Mouse (Mus musculus) T-helper 1 cell (primary cell): ENCODE data around the gene Casp2.

ENCODE experiments used
- in situ Hi-C: fragments of 300-600 bp; cut with MboI, MseI; formaldehyde crosslinking; loops from one replicate; pipeline ENCODE4 v1.15.1; 2025; ENCODE audit warnings: high pct_unique_total_duplicates

Casp2 gene

DNA sequence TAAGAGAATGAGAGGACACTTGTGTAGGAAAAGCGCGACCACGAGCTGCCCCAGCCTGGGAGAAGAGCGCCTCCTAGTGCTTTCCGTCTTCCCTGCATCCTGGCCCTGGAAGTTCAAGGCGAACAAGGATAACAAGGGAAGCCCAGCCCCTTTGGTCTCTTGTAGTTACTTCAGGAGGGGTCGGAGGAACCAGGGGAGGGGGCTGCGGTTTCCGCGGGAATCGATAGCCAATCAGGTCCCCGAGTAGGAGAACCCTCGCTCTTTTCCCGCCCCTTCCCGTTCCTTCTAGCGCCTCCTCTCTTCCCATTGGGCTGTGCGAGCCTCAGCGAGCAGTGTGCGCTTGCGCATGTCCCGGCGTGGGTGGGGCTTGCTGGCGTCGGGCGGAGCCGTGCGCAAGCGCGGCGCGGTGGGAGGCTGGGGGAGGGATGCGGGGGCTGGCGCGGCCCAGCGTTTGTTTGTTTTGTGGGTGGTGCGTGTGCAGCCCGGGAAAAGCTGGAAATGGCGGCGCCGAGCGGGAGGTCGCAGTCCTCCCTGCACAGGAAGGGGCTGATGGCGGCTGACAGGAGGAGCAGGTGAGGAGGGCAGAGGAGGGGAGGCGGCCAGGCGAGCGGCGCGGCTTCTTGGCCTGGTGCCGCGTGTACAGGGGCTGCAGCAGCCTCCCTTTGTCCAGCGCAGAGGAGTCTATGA, at the start of gene Casp2:
Gene Casp2 (plus strand): TSS at position 360 of the 687 bp plus-strand sequence.
- in situ Hi-C loops: loop anchor here (5.0 kb wide), 1 partner anchor 697 kb away; no protein-coding TSS in a partner anchor

DNA sequence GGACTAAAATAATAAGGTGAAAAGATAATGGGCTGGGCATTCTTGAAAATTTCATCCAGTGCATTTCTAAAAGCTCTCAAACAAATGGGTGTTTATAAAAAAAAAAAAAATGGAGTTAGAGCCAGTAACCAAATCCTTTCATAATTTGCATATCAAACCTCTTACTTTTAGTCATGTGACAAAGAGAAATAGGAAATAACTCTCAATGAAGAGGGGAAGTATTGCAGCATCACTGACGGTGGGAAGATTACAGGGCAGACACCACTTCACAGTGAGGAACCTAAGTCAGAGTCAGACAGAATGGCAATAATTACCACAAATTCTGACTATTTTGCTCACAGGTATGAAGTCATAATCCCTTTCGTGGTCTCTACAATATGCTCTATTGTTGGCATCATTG, 49.8 kb upstream of the Casp2 start, which contains the start of gene Tas2r144:
Gene Tas2r144 (plus strand): TSS at position 301 of the 400 bp plus-strand sequence.
- in situ Hi-C loops: no loop called here

DNA sequence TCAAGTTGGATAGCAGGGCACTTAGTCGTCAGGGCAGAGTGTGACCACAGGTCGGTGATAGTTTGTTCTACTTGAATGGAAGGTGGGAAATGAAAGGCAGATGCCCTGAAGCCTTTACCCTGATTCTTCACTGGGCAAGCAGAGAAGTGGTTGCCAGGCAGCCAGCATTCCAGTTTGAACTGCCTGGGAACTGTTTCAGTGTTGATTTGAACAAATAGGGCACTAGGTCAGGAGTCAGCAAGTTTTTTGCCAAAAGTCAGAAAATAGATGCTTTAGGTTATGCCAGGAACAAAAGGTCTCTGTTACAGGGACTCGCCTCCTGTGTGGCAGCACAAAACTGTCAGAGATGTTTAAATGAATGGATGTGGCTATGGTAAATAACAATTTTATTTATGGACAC, 42.5 kb upstream of the Casp2 start:
- in situ Hi-C loops: loop anchor here (10.0 kb wide), 1 partner anchor 643 kb away; no protein-coding TSS in a partner anchor

DNA sequence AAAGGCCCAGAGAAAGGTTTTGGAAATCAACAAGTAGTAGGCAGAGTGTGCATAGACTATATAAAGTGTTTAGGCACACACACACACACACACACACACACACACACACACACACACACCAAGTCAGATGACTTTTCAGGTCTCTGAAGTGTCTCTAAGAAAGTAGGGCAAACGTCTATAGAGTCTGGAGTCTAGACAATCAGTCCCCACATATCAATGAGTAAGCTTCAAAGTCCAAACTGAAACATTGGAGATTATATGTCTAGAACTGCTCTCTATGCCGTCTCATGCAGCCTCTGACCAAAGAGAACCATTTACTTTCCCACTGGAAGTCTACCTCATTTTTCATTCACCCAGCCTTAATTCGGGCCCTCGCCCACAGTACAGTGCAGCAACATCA, 39.7 kb upstream of the Casp2 start:
- in situ Hi-C loops: loop anchor here (5.0 to 10.0 kb wide), 2 partner anchors 357 to 640 kb away; no protein-coding TSS in a partner anchor

DNA sequence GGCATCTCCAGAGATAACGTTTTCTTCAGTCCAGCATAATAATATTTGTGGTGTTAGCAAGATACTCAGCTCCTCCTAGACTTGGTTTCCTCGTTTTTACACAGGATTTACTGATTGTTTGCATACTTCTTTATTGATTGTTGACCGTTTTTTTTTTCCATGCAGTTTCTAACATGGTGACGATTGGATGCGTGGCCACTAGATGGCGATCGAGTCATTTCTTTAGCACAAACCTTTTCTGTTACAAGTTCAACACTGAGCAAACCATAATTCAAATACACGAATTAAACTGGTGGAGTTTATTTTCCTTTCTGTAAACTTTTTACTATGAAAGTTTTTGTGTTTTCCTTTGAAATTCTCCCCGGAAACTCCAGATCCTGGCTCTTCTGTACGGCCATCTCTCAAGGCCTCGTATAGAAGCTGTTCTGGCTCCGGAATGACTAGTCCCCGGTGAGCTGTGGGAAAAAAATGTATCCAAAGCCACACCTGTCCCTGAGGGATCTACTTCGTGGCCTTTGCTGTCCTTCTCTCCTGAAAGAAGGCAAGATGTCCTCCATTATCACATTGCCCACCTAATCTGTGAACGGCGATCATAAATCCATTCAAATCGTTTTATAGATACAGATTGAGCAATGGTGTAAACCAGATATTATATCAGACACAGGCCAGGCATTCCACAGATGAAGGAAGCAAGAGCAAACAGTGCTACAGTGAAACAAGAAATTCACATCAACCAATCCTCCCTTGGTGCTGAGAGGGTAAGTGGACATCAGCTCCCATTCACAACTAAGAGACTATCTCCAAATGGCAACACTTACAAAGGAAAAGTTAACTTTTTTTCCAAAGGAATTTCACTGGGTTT, 37.3 kb upstream of the Casp2 start:
- in situ Hi-C loops: loop anchor here (5.0 to 10.0 kb wide), 2 partner anchors 355 to 637 kb away; no protein-coding TSS in a partner anchor

DNA sequence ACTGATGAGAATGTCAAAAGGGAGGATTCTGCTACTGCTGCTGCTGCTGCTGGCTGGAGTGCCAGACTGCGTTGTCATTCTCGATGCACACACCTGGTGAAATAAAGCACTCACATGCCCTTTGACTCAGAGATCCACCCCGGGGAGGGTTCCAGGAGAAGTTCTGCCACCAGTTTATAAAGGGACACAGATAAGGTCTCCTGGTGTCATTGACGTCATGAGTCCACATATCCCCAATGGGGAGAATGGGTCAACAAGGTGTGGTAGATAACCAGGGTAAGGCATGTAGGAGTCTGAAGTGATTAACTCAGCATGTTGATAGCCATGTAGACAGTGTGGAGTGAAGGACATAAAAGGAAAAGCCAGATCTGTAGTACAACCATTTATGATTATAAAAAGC, 35.2 kb upstream of the Casp2 start:
- in situ Hi-C loops: loop anchor here (5.0 to 10.0 kb wide), 2 partner anchors 353 to 635 kb away; no protein-coding TSS in a partner anchor

DNA sequence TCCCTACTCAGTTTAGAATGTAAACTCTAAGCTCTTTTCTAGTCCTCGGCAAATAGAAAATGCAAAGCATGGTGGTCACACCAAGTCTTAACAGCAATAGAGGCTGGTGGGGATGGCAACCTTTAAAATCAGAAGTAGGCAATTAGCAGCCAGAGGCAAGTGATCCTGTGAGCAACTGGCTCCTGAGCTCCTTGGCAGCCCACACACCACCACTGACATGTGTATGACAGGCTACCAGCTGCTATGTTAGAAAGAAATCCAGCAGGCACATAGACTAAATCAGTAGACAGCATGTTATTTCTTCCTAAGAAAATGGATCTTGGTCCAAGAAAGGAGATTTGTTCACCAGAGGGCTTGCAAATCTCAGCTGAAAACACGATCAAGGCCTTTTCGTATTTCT, 33.6 kb upstream of the Casp2 start:
- in situ Hi-C loops: no loop called here

DNA sequence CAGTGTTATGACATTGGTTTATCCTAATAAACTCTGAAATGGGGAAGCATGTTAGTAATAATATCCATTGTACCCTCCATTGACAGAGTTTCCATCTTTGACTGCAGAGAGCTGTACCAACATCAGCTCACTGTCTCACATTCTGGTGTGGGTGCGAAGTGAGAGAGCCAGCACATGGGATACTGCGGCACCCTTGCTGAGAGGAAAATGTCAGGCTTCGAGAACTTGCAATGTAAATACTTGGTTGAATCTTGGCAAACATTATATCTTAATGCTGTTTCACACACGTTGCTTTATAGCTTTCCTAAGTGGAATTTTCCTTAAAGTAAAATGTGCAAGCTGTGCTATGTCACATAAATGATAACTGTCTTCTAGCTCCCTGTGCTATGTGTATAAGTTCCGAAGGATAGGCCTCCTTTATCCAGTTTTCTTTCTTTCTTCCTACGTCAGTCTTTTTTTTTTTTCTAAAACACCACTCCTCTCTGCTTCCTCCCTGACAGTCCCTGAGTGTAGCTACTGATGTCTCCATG, 27.4 kb upstream of the Casp2 start:
- in situ Hi-C loops: no loop called here

DNA sequence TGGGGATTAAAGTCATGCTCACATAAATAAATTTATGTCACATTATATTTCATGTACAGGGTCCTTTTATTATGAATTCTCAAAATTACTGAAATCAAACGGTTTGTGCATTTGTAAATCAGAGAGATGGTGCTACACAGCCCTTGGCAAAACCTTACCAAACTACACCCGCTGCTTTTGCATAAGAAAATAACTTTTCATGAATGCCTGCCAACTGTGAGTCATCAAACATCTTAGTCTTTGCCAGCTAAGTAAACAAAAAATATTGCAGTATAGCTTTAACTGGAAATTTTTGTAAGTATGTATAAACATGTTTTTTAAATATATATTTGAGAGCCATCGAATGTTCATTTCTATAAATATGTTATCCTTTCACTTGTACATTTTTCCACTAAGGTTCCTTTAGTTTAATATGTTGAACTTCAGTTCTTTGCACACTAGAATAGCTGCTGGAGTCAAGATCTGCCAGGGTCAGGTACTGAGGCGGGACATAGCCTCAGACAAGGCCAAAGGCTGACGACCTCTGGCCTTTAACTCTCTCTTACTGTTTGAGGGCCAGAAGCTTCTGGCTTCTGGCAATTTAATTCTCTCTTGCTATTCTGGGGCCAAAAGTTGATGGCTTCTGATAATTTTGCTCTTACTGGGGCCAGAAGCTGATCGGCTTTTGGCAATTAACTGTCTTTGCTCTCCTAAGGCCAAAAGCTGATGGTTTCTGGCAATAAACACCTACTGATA, 23.3 kb upstream of the Casp2 start:
- in situ Hi-C loops: loop anchor here (10.0 kb wide), 1 partner anchor 1127 kb away; no protein-coding TSS in a partner anchor

DNA sequence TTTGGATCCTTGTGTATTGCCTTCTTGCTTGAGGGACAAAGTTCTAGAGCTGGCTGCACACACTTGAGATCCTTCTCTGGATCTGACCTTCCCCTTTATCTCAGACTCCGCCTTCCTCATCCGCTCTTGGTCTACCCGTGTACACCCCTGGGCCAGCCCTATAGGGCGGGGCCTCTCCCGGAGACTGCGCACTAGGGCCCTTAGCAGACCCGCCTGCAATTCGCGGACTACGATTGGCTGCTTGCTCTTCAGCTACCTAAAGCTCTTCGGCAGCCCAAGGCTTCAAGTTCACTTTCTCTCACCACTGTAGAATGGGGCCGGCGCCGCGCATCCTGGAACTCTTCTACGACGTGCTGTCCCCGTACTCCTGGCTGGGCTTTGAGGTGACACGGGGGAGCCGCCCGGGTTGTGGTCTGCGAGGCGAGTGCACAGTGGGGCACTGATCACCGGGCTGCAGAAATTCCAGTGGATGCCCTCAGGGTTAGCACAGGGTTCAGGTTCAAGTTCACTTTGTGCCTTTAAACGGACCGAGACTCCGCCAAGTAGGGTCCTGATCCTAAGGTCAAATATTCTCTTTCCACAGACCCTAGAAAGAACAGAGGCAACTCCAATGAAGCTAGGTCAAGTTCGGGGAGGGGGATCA, 19.0 kb upstream of the Casp2 start, which contains the start of gene Gstk1:
Gene Gstk1 (plus strand): TSS at position 225 of the 643 bp plus-strand sequence.
- in situ Hi-C loops: loop anchor here (5.0 to 10.0 kb wide), 2 partner anchors 76 to 1131 kb away; partner anchors contain the start of gene Fam131b

DNA sequence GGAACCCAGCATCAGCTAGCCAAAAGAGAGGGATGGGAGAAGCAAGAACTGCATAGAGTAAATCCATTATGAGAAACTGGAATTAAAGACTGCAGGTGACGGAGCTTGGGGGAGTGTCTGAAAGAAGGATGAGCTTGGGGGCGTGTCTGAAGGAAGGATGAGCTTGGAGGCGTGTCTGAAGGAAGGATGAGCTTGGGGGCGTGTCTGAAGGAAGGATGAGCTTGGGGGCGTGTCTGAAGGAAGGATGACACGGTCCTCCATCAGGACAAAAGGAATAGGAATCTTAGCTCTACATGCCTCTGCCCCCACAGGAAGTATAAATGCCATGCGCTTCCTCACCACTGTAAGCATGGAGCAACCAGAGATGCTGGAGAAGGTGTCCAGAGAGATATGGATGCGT, 17.6 kb upstream of the Casp2 start:
- in situ Hi-C loops: loop anchor here (5.0 to 10.0 kb wide), 2 partner anchors 75 to 1132 kb away; partner anchors contain the start of gene Fam131b

DNA sequence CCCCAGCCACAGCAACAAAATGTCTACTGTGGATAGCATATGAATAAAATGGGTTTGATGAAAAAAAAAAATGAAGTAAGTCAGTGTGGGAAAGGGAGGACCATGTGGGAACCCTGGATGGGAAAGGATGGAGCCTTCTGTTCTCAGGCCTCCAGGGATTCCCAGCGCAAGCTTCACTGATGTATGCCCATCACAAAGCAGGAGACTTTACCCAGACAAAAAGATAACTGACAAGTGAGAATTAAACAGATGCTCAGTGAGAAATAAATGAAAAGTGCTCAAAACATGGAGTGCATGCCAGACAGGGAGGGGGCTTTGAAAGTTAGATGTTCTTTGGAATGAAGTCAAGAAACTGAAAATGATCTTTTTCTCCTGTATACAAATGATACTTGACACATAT, 16.8 kb upstream of the Casp2 start:
- in situ Hi-C loops: loop anchor here (5.0 to 10.0 kb wide), 2 partner anchors 74 to 1133 kb away; partner anchors contain the start of gene Fam131b

DNA sequence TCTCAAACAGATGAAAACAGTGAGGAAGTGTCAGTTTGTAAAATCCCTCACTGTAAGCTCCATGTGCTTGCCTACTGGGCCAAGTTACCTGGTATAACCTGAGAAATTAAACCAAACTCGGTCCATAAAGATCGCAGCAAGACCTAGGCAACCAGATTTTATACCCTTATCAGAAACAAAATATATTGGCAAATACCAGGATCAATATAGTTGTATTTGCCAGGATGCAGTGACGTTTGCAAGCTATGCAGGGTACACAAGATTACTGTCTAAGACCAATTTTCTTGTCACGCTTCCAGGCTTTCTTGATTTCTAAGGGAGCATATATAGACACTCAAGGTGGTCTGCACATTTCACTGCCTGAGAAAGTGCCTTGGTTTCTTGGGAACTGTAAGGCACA, 13.0 kb upstream of the Casp2 start:
- in situ Hi-C loops: no loop called here

DNA sequence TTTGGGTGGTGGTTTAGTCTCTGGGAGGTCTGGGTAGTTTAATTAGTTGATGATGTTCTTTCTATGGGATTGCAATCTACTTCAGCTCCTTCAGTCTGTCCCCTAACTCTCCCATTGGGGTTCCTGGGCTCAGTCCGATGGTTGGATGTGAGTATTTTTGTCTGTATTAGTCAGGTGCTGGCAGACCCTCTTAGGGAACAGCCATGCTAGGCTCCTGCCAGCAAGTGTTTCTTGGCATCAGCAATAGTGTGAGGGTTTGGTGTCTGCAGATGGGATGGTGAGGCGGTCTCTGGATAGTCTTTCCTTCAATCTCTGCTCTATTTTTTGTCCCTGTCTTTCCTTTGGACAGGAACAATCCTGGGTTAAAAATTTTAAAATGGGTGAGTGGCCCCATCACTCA, 11.7 kb upstream of the Casp2 start:
- in situ Hi-C loops: no loop called here

DNA sequence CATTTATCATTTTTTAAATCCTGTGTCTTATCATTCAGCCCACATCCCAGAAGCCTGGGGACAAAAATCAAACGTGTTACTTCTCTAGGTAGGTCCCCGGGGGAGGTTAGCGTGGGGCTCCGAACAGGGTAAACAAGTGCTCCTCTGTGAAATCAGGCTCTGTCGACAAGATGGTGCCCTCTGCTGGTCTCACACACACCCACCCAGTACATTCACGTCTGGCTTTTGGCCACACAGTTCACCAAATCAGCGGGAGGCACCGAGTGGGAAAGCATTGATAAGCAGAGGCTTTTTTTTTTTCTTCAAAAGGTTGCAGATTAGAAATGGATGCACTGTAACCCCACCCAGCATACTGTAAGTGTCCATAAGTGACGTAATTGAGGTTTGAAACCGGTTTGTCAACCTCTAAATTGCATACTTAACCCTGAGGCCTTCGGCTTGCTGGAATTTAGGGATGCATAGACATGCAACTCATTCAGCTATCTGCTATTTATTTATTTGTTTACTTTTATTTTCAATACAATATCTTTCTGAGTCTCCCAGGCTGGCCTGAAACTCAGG, 7.4 kb upstream of the Casp2 start:
- in situ Hi-C loops: no loop called here

DNA sequence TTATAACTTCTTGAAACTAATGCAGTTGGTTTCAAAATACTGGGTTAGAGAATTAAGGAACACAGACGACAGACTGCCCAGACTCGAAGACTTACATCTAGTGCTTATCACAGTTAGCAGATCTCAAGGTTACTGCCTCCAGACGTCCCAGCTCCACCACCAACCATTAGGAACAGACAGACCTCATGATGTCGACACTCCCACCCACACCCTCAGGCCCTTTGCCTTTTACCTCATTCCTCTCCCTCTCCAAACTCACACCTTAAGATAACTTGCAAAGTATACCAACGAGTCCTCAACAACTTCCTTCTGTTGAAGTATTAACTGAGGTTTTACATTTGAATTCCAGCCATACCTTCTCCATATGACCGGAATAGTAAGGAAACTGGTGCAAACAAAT, 4.4 kb upstream of the Casp2 start:
- in situ Hi-C loops: loop anchor here (5.0 kb wide), 1 partner anchor 693 kb away; no protein-coding TSS in a partner anchor

DNA sequence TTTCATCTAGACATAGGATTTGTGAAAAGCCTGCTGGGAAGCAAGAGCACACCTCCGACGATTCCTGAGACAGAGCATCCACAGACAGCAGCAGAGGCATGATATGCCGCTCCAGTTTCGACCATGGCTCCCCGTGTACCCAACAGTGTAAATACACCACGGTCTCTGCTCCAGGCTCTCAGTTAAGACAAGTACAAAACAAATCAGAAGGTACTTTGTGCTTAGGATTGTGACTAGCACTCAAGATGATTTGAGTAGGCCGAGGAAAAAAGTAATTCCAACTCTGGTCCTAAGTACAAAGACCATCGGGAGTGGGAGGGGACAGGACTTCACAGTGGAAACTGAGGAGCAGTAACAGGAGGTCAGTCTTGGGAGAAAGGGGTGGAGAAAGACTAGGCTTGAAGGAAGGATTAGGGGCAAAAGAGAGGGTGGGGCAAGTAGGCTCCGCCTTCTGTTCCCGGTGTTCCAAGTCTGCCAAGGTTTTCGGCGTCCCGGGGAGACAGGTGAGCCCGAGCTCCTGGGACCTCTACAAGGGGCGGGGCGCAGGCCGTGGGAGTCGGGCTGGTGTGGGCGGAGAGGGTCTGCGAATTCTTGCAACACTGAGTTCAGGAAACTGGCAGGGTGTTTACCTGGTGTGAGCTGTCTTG, 3.1 kb upstream of the Casp2 start, which contains the start of gene Tmem139:
Gene Tmem139 (plus strand): TSS at position 447 of the 647 bp plus-strand sequence.
- in situ Hi-C loops: loop anchor here (5.0 kb wide), 1 partner anchor 694 kb away; no protein-coding TSS in a partner anchor

DNA sequence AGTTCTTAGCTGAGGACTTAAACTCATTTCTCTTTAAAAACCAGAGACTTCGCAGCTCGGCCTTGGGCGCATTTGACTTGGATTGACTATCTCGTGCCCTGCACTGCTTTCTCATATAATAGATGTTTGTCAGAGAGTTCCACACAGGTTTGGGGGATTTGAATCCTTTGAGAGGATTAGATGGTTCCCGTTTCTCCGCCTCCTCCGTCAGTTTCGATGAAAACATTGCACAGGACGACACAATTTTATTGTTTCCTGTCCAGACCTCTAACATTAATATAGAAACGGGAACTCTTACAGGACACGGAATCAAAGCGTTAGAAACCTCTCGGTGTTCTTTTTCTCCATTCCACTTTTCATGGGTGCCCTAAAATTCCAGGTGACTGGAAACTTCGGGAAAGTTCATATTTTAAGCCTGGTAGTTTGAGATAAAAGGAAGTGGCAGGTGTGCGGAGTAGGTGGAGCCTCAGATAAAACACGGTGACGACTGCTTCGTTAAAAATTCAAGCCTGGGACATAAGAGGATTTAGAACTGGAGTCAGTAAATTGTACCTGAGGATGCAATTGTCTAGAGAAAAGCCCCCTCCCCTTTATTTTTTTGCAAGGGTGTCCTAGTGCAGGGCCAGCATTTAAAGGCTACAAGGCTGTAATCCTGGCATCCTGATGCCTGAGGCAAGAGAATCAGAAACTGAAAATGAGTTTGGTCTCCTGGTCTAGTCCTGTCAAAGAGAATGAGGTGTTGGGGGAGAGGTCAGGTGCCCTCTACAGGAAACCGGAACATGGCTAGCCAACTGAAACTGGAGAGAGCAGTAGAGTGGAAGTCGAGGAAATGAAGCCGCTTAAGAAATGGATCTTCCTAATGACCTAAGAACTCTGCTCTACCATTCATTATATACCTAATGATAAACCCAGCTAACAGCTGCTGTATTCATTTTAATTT, 876 bp downstream of the Casp2 start:
- in situ Hi-C loops: no loop called here
